Mouse (Mus musculus) lung, postnatal 14 days (tissue): ENCODE data around the gene Adamts17.

Experiments
- DNase-seq: peaks from one replicate; pipeline ENCODE4 v3.0.0; 2021

The Adamts17 gene

GRCm38 (mm10) chr7:66839463-66840007, at the start of gene Adamts17:
Gene Adamts17, plus strand, starts transcription at chr7:66839735.
- DNase-seq, result peak; percentile 93

- DNase-seq, result peak; percentile 16
These were observed 49.4 kb upstream of the Adamts17 start for GRCm38 (mm10) chr7:66789860-66790748.

GRCm38 (mm10) chr7:66791022-66791421, 48.5 kb upstream of the Adamts17 start:
- no peak for DNase-seq

GRCm38 (mm10) chr7:66796909-66797308, 42.6 kb upstream of the Adamts17 start:
- DNase-seq, result no peak

GRCm38 (mm10) chr7:66797345-66797744, 42.2 kb upstream of the Adamts17 start:
- DNase-seq, result no peak

GRCm38 (mm10) chr7:66798826-66799225, 40.7 kb upstream of the Adamts17 start:
- peak; percentile 28 for DNase-seq

- DNase-seq, result no peak
These were observed 38.8 kb upstream of the Adamts17 start for GRCm38 (mm10) chr7:66800784-66801183.

GRCm38 (mm10) chr7:66801785-66802184, 37.8 kb upstream of the Adamts17 start:
- no peak for DNase-seq

- DNase-seq, result no peak
These were observed 35.7 kb upstream of the Adamts17 start for GRCm38 (mm10) chr7:66803798-66804197.

GRCm38 (mm10) chr7:66806801-66807200, 32.7 kb upstream of the Adamts17 start:
- DNase-seq, result no peak

GRCm38 (mm10) chr7:66810436-66810835, 29.1 kb upstream of the Adamts17 start:
- DNase-seq, result no peak

- no peak for DNase-seq
These were observed 28.2 kb upstream of the Adamts17 start for GRCm38 (mm10) chr7:66811294-66811693.

- no peak for DNase-seq
These were observed 27.2 kb upstream of the Adamts17 start for GRCm38 (mm10) chr7:66812289-66812688.

- no peak for DNase-seq
These were observed 26.8 kb upstream of the Adamts17 start for GRCm38 (mm10) chr7:66812737-66813136.

GRCm38 (mm10) chr7:66813172-66813571, 26.4 kb upstream of the Adamts17 start:
- no peak for DNase-seq

GRCm38 (mm10) chr7:66815526-66815925, 24.0 kb upstream of the Adamts17 start:
- DNase-seq, result no peak

- peak; percentile 74 for DNase-seq
These were observed 19.5 kb upstream of the Adamts17 start for GRCm38 (mm10) chr7:66820034-66820433.

GRCm38 (mm10) chr7:66830803-66831202, 8.7 kb upstream of the Adamts17 start:
- no peak for DNase-seq

GRCm38 (mm10) chr7:66831295-66831694, 8.2 kb upstream of the Adamts17 start:
- DNase-seq, result peak; percentile 73

GRCm38 (mm10) chr7:66840008-66840719, 629 bp downstream of the Adamts17 start:
- DNase-seq, result peak; percentile 55

- DNase-seq, result no peak
These were observed 1.6 kb downstream of the Adamts17 start for GRCm38 (mm10) chr7:66841165-66841564.

GRCm38 (mm10) chr7:66842021-66842420, 2.5 kb downstream of the Adamts17 start:
- DNase-seq, result peak; percentile 85

GRCm38 (mm10) chr7:66843846-66844245, 4.3 kb downstream of the Adamts17 start:
- DNase-seq, result no peak

- DNase-seq, result no peak
These were observed 7.0 kb downstream of the Adamts17 start for GRCm38 (mm10) chr7:66846582-66846981.
